Mouse (Mus musculus) megakaryocyte, embryonic 14.5 days (primary cell): ENCODE measurements around the gene Spaca4. TPM values are rescaled to one million over a fixed set of nuclear protein-coding genes. Genes with fewer than 3 reads are reported as not detected.

ENCODE experiments used
- H3K27me3 ChIP-seq: replicated peaks from 2 replicates; pipeline ENCODE3; 2012; ENCODE audit warnings: inconsistent platforms
- H3K36me3 ChIP-seq: replicated peaks from 2 replicates; pipeline ENCODE3; 2012; ENCODE audit warnings: low read length, inconsistent platforms, mixed read lengths
- H3K4me1 ChIP-seq: 2 replicates; pipeline ENCODE4 v1.6.1; 2012; ENCODE audit warnings: inconsistent platforms
- H3K4me3 ChIP-seq: replicated peaks from 2 replicates; pipeline ENCODE3; 2012; ENCODE audit warnings: moderate library complexity, mild to moderate bottlenecking, inconsistent platforms
- H3K9me3 ChIP-seq: 2 replicates; pipeline ENCODE4 v1.6.1; 2012; ENCODE audit warnings: inconsistent platforms
- FLI1 ChIP-seq: IDR thresholded peaks from 2 replicates; pipeline ENCODE4 v1.6.1; 2012; ENCODE audit warnings: low read length, inconsistent platforms, mixed read lengths
- GATA1 ChIP-seq: IDR thresholded peaks from 3 replicates; pipeline ENCODE4 v1.6.1; 2012; ENCODE audit warnings: mixed read lengths, low read length, inconsistent platforms, borderline replicate concordance
- polyA plus RNA-seq: library from polyadenylated mRNA; stranded (reverse); fragments of >175 nt; gene quantifications from 2 replicates; pipeline ENCODE4 v1.2.3, GENCODE M21; 2012; ENCODE audit warnings: low replicate concordance; ENCODE audit not compliant: insufficient read depth

Gene Spaca4
- polyA plus RNA-seq, 1 experiment: not detected

DNA sequence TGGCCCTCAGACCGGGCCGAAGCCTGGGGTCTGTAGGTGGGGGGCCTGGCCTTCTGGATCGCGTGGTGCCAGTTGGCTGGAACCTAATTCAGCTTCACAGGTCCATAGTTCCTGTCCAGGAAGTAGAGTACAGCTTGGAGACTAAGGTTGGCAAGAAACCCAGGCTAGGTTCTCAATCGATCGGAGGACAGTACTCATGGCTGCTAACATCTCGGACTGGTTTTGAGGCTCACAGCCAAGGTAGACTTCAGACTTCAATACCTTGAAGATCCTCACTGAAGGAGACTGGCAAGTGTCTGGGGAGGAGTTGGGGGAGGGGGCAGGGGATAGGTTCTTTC, 4.4 kb downstream of the Spaca4 start:
- no peaks in the 10 kb centered on the region for H3K9me3 ChIP-seq
- H3K27me3 ChIP-seq: no peaks in the 10 kb centered on the region
- peaks cover 77% of the 10 kb centered on the region for H3K36me3 ChIP-seq
- TF ChIP-seq FLI1: no peak
- no peak for TF ChIP-seq GATA1
- H3K4me3 ChIP-seq: no peak overlapping the region
- peaks cover 58% of the 10 kb centered on the region for H3K4me1 ChIP-seq

DNA sequence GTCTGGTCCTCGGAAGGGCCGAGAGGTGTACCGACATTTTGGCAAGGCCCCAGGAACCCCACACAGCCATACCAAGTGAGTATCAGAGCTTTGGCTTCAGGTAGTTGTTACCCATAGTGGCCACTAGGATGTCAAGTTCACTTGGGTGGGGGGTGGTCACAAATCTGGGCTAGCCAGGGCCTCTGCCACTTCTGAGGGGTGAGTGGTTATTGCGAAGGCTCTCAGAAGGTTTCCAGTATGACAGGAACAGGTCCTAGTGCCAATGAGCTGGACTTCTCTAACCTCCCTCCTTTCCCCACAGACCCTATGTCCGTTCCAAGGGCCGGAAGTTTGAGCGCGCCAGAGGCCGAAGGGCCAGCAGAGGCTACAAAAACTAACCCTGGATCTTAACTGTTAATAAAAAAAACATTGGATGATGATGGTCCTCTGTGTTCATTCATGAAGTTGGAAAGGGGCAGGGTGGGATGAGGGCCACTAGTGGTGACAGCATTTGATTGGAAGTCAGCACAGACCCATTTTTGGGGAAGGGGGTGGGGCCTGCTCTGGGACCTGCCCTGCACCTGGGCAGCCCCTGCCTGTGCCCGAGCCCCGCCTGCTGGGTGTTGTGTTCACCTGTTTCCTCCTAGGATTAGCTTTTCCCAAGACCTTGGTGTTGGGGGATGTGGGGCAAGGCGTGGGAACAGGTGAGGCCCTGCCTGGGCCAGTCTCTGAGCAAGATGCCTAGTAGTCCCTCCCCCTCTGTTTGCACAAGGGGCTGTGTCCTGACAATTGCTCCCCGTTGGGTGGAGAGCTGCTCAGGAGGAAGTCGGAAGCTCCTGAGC, 5.0 kb downstream of the Spaca4 start, which contains the start of gene Fam83e:
Fam83e (plus strand) TSS at position 800 of the 821 bp plus-strand sequence.
- Histone ChIP-seq H3K27me3 (no peaks in the 10 kb centered on the region), H3K36me3 (peaks cover 73% of the 10 kb centered on the region), H3K4me1 (peaks cover 64% of the 10 kb centered on the region), H3K9me3 (no peaks in the 10 kb centered on the region), H3K4me3 (peak within 1 kb of the TSS; percentile 21)
- TF ChIP-seq GATA1: no peak
- TF ChIP-seq FLI1: no peak

DNA sequence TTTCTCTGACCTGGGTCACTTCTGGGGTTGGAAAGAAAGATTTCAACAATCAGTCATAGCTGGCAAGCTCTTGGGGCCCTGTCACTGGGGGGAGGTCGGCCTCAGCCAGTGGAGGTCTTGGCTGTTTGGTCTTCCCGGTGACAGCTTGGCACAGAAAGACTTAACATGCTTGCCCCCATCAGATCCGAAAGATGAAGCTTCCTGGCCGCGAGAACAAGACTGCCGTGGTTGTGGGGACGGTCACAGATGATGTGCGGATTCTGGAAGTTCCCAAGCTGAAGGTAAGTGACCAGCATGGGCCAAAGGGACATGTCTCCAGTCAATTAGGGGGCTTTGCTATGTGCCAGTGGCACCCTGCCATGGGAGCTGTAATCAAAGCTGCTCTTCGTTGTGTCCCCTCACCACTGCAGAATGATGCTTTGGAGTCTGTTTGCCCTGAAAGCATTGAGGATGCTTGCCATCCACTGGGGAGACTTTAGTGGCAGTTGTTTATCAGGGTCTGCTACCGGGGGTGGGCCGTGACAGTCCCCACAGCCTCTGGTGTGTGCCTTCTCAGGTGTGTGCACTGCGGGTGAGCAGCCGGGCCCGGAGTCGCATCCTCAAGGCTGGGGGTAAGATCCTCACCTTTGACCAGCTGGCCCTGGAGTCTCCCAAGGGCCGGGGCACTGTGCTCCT, 5.7 kb downstream of the Spaca4 start:
- peak overlapping the region; percentile 99 for H3K4me3 ChIP-seq
- H3K36me3 ChIP-seq: peaks cover 69% of the 10 kb centered on the region
- H3K4me1 ChIP-seq: peaks cover 64% of the 10 kb centered on the region
- H3K27me3 ChIP-seq: no peaks in the 10 kb centered on the region
- H3K9me3 ChIP-seq: no peaks in the 10 kb centered on the region
- TF ChIP-seq GATA1 (no peak), FLI1 (no peak)

DNA sequence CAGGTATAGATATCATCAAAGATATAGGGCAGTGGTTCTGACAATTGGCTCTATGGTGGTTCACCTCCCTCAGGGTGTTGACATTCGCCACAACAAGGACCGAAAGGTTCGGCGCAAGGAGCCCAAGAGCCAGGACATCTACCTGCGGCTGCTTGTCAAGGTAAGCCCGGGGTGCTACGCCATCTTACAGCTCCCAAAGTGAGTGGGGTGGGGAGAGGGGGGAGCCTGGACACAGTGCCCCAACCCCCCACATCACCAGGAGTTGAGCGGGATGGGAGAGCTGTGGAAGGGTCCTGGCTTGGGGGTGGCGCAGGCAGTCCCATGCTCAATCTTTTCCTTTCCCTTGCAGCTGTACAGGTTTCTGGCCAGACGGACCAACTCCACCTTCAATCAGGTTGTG, 6.4 kb downstream of the Spaca4 start:
- Histone ChIP-seq H3K4me3 (peak overlapping the region; percentile 99), H3K4me1 (peaks cover 65% of the 10 kb centered on the region)
- TF ChIP-seq FLI1 (no peak), GATA1 (no peak)

DNA sequence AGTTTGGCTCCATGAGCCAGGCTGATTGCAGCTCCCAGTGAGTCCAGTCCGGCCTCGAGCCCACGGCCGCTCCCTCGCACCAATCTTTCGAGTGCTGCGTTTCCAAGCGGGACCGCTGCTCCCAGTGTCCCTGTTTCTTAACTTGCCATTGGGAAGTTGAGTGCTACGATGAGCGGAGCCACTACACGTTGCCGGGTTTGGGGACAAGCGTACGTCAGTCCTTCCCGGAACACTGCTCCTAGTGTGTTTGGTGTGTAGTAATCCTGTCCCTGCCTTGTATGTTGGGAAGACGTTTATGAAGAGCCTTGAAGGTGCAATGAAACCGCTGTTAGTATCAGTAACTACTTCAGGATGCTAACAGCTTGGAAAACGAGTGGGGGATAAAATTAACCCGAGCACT, 7.3 kb downstream of the Spaca4 start:
- peaks cover 66% of the 10 kb centered on the region for H3K4me1 ChIP-seq
- peaks cover 63% of the 10 kb centered on the region for H3K36me3 ChIP-seq
- H3K4me3 ChIP-seq: peak overlapping the region; percentile 99
- no peaks in the 10 kb centered on the region for H3K27me3 ChIP-seq
- TF ChIP-seq GATA1: no peak
- no peak for TF ChIP-seq FLI1
- H3K9me3 ChIP-seq: no peaks in the 10 kb centered on the region

More for the DNA sequence above, 6.4 kb downstream of the Spaca4 start:
- H3K27me3 ChIP-seq: no peaks in the 10 kb centered on the region
- H3K36me3 ChIP-seq: peaks cover 63% of the 10 kb centered on the region
- H3K9me3 ChIP-seq: no peaks in the 10 kb centered on the region

DNA sequence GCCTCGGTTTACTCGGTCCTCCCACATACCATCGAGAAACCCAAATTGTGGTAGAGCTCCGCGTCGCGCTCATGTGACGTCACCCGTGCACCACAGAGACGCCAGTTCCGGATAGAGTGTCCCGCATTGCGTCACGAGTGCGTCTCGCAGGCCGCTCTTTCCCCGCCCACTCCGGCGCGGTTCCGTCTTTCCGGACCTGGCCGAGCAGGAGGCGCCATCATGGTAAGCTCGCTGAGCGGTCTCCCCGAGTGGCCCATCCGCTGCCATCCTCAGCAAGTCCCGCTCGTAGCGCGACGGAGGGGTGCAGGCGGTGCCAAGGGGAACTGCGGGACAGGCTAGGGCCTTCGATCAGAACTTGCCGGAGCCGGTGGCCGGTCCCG, 7.7 kb downstream of the Spaca4 start, which contains the start of gene Sphk2:
Sphk2 (minus strand) TSS at position 85 of the 380 bp plus-strand sequence.
- Histone ChIP-seq H3K9me3 (no peaks in the 10 kb centered on the region), H3K4me3 (peak within 1 kb of the TSS; percentile 99), H3K27me3 (no peaks in the 10 kb centered on the region), H3K4me1 (peaks cover 66% of the 10 kb centered on the region), H3K36me3 (peaks cover 63% of the 10 kb centered on the region)
- TF ChIP-seq FLI1 (peak; percentile 65; the same call in 1 of the 2 replicates), GATA1 (no peak)

DNA sequence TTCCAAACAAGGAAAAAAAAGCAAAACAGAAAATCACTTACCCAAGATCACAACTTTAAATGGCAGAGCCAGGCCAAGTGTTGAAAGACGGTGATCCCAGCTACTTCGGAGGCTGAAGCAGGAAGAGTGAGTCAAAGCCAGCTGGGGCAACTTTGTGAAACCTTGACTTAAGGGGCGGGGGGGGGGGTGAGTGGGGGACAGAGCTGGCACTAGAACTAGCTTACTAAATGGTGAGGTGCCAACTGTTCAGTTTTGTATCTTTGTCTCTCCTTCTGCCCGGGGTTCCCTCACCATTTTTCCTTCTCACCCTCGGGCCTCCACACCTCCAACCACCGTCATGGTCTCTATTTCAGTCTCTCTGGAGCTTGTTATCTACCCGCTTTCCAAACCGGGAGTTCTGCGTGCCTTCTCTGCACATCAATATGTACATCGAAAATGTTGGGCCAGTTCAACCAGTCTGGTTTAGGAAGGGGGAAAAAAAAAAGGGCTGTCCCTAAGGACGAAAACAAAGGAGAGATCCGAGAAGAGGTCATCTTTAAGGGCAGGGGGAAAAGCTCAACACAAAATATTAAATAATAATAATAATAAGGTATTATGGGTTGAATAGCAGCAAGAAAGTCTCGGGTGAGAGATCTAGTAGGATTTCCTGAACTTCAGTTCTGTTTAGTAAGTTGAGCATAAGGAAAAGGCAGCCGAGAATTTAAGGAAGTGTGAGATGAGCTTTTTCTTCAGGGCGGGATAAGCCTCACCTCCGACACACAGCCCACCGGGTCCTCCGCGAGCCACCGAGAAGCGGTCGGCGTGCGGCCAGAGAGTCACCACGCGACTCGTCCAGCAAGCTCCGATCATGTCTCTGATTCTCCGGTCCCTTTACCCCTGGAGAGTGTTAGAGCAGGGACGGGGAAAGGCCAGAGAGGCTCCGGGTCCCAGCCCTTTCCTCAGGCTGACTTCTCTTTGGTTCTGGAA, 8.4 kb downstream of the Spaca4 start:
- Histone ChIP-seq H3K27me3 (no peaks in the 10 kb centered on the region), H3K4me3 (peak overlapping the region; percentile 99), H3K4me1 (peaks cover 71% of the 10 kb centered on the region), H3K9me3 (no peaks in the 10 kb centered on the region), H3K36me3 (peaks cover 63% of the 10 kb centered on the region)
- no peak for TF ChIP-seq FLI1
- no peak for TF ChIP-seq GATA1

DNA sequence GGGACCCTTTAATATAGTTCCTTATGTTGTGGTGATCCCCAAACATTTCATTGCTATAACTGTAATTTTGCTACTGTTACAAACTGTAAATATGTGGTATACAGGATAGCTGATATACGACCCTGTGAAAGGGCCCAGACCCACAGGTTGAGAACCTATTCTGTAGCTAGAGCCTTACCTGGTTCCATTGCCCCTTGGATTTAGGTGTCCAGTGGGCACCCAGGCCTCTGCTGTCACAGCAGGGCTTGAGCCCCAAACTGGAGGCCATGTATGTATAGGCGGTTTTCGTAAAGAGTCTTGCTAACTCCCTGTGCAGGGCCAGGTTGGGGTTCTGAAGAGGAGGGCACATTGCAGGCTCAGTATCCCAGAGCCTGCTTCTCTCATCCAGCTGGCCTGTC, 9.2 kb downstream of the Spaca4 start:
- H3K4me3 ChIP-seq: peak overlapping the region; percentile 99
- peaks cover 63% of the 10 kb centered on the region for H3K36me3 ChIP-seq
- H3K27me3 ChIP-seq: no peaks in the 10 kb centered on the region
- no peaks in the 10 kb centered on the region for H3K9me3 ChIP-seq
- TF ChIP-seq GATA1 (no peak), FLI1 (no peak)
- H3K4me1 ChIP-seq: peaks cover 74% of the 10 kb centered on the region

DNA sequence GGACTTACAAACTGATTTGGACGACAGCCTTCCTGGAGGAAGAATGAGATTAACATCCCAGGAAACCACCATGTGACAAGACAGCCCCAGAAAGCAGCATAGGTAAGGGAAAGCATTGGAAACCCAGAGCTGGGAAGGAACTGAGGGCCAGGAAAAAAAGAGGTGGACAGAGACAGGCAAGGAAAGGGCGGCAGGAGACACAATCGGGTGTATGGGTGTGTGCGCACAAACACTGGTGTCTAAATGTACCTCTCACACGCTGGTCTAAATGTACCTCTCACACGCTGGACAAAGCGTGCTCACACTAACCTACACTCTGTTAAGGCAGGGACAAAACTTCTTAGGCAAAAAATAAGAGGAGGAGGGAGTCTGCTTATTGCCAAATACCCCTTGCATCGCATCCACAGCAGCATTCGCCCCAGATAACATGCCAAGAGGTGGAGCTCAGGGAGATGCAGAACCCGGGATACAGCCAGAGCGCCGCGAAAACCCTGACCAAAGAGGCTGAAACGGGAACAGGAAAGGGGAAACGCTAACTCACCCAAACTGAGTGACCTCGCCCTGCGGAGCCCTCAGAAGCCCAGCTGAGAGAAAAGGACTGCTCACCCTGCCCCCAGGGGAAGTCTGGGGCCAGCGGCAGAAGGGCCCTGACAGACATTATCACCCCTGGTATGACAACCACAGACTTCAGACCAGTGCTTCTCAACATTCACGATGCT, 9.7 kb downstream of the Spaca4 start:
- Histone ChIP-seq H3K4me1 (peaks cover 74% of the 10 kb centered on the region), H3K9me3 (no peaks in the 10 kb centered on the region), H3K4me3 (peak overlapping the region; percentile 99), H3K27me3 (no peaks in the 10 kb centered on the region), H3K36me3 (peaks cover 63% of the 10 kb centered on the region)
- TF ChIP-seq FLI1: no peak
- no peak for TF ChIP-seq GATA1
